Comparison of ENCODE assay signal across 8 mouse cellular contexts in the genomic region with DNA sequence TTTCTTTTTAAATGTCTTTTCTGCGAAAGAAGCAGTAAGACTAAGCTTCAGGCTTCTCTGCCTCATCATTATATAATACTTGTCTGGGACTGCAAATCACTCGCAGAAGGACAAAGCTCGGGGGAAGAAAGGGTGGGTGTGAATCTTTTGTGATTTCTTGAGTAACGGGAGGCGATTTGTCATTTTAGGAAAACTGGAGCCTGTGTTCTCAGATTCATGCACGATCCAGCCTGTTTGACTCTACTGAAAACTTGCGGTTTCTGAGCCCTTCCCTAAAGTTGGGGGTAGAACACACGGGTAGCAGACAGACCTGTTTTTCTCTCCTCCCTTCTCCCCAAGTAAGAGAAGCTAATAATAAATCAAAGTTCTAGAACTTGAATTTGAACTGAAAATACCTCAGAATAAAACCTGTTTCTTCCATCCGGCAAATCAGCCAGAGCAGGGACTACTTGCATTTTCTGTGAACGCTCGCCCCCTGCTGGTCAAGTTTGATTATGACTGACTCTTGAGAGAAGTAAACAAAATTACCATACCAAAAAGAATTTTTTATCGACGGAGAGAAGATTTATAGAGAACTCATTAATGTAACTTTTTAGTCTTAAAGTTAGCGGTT.
DNase-seq lines count a peak whose midpoint lies in the region; ATAC-seq lines count a peak whose summit lies in the region.

No protein-coding gene starts in this region.

- 30% methylated on average over 14 of the region's 14 CpGs for WGBS in liver, embryonic 12.5 days (ENCODE audit: insufficient replicate concordance)
- 32% methylated on average over 14 of the region's 14 CpGs for WGBS in kidney, embryonic 16.5 days
- WGBS in limb, embryonic 15.5 days: 30% methylated on average over 14 of the region's 14 CpGs

- H3K4me1 ChIP-seq in liver, embryonic 12.5 days: no peaks in the 10 kb centered on the region
- H3K4me1 ChIP-seq in kidney, embryonic 16.5 days (ENCODE audit: insufficient read depth, low read length): no peaks in the 10 kb centered on the region
- peaks cover 4% of the 10 kb centered on the region; the same call in 1 of the 2 replicates for H3K4me1 ChIP-seq in limb, embryonic 15.5 days

- no peak overlapping the region for H3K27ac ChIP-seq in liver, embryonic 12.5 days
- H3K27ac ChIP-seq in kidney, embryonic 16.5 days (ENCODE audit: low read length): no peak overlapping the region
- H3K27ac ChIP-seq in limb, embryonic 15.5 days: no peak overlapping the region

- H3K9ac ChIP-seq in liver, embryonic 12.5 days: no peak overlapping the region
- no peak overlapping the region for H3K9ac ChIP-seq in kidney, embryonic 16.5 days (replicated peaks; ENCODE audit: low read length)
- no peak overlapping the region for H3K9ac ChIP-seq in limb, embryonic 15.5 days

- no peak overlapping the region for H3K4me3 ChIP-seq in liver, embryonic 12.5 days
- H3K4me3 ChIP-seq in kidney, embryonic 16.5 days (ENCODE audit: low read length): no peak overlapping the region
- H3K4me3 ChIP-seq in limb, embryonic 15.5 days: no peak overlapping the region

- H3K4me2 ChIP-seq in liver, embryonic 12.5 days: no peak overlapping the region
- H3K4me2 ChIP-seq in kidney, embryonic 16.5 days (replicated peaks; ENCODE audit: low read depth, low read length): 0 out of 2 replicates have a peak overlapping the region, but pooled peaks have one; percentile 13
- peak overlapping the region; percentile 24; the same call in 1 of the 2 replicates for H3K4me2 ChIP-seq in limb, embryonic 15.5 days

- H3K36me3 ChIP-seq in liver, embryonic 12.5 days: no peaks in the 10 kb centered on the region
- H3K36me3 ChIP-seq in kidney, embryonic 16.5 days (ENCODE audit: insufficient read depth, low read length): no peaks in the 10 kb centered on the region
- H3K36me3 ChIP-seq in limb, embryonic 15.5 days: no peaks in the 10 kb centered on the region

- peak; percentile 66 for DNase-seq in liver
- DNase-seq in gastrocnemius, adult 8-10 months (ENCODE audit: low spot score in 2 of 2): peak; percentile 15 to 30
- peak; percentile 27 to 49 for DNase-seq in natural killer cell, adult 2 months (ENCODE audit: low spot score in 2 of 2)
- DNase-seq in testis, postnatal 10 days (ENCODE audit: low spot score): peak; percentile 79

- no peaks in the 10 kb centered on the region for H3K9me3 ChIP-seq in liver, embryonic 12.5 days (replicated peaks)
- H3K9me3 ChIP-seq in kidney, embryonic 16.5 days (ENCODE audit: low read length): no peaks in the 10 kb centered on the region
- no peaks in the 10 kb centered on the region for H3K9me3 ChIP-seq in limb, embryonic 15.5 days

- H3K27me3 ChIP-seq in liver, embryonic 12.5 days (replicated peaks): peaks cover 15% of the 10 kb centered on the region
- H3K27me3 ChIP-seq in kidney, embryonic 16.5 days (ENCODE audit: insufficient read depth, low read length): peaks cover 27% of the 10 kb centered on the region; the same call in 1 of the 2 replicates
- H3K27me3 ChIP-seq in limb, embryonic 15.5 days: peaks cover 6% of the 10 kb centered on the region; the same call in 1 of the 2 replicates

- no peak for ATAC-seq in liver, embryonic 12.5 days
- ATAC-seq in common myeloid progenitor, adult 5-6 weeks (replicated peaks; ENCODE audit: low read depth, poor library complexity, severe bottlenecking): peak; percentile 79
- no peak for ATAC-seq in kidney, embryonic 16.5 days (ENCODE audit: low FRiP score, low TSS enrichment)
- ATAC-seq in limb, embryonic 15.5 days (ENCODE audit: insufficient number of reproducible peaks, low FRiP score, low TSS enrichment, low read depth): no peak

Comparison
In these comparisons a context has a peak if more than half of its experiments do, and no peak if none do; other contexts are left out.
1. DNase-seq: peak in every context shown above with its lines; median percentile 79 in testis, postnatal 10 days; 66 in liver; 38 in natural killer cell, adult 2 months; 22 in gastrocnemius, adult 8-10 months.